Comparison of ENCODE assay signal across 8 mouse cellular contexts in genomic region chr15:60822803-60823619, GRCm38 (mm10). TPM values are rescaled to one million over a fixed set of nuclear protein-coding genes. Genes with fewer than 3 reads are reported as not detected.
DNase-seq lines count a peak whose midpoint lies in the region; ATAC-seq and TF ChIP-seq lines count a peak whose summit lies in the region.

No protein-coding gene starts in this region.

- peak overlapping the region; percentile 99 for H3K4me2 ChIP-seq in hindbrain, embryonic 11.5 days (replicated peaks; ENCODE audit: low read depth, low read length)
- peak overlapping the region; percentile 98 for H3K4me2 ChIP-seq in lung, postnatal 0 days (replicated peaks; ENCODE audit: low read depth, low read length)

- H3K9ac ChIP-seq in hindbrain, embryonic 11.5 days (ENCODE audit: low read depth, low read length), result peak overlapping the region; percentile 61
- H3K9ac ChIP-seq in lung, postnatal 0 days (replicated peaks; ENCODE audit: low read depth), result peak overlapping the region; percentile 80

- H3K4me3 ChIP-seq in hindbrain, embryonic 11.5 days (ENCODE audit: low read depth, low read length), result peak overlapping the region; percentile 65
- peak overlapping the region; percentile 84 for H3K4me3 ChIP-seq in lung, postnatal 0 days (ENCODE audit: low read depth, low read length)

- no peaks in the 10 kb centered on the region for H3K9me3 ChIP-seq in hindbrain, embryonic 11.5 days (ENCODE audit: control insufficient read depth, low read length)
- H3K9me3 ChIP-seq in lung, postnatal 0 days (ENCODE audit: low read length), result no peaks in the 10 kb centered on the region

- peak overlapping the region; percentile 62; the same call in 1 of the 2 replicates for H3K27ac ChIP-seq in hindbrain, embryonic 11.5 days (ENCODE audit: low read depth, low read length)
- peak overlapping the region; percentile 96 for H3K27ac ChIP-seq in lung, postnatal 0 days (ENCODE audit: low read length)

- H3K27me3 ChIP-seq in hindbrain, embryonic 11.5 days (ENCODE audit: control insufficient read depth, insufficient read depth, low read length), result no peaks in the 10 kb centered on the region
- H3K27me3 ChIP-seq in lung, postnatal 0 days (replicated peaks; ENCODE audit: insufficient read depth, low read length), result no peaks in the 10 kb centered on the region

- TF ChIP-seq EP300 in lung, postnatal 0 days (IDR thresholded peaks at IDR 0.05), result no peak

- peak; percentile 70 for TF ChIP-seq CTCF in lung, postnatal 0 days (IDR thresholded peaks at IDR 0.05)

- whole genome bisulfite sequencing in hindbrain, embryonic 11.5 days, result under 1% methylated on average over 68 of the region's 68 CpGs
- 1% methylated on average over 64 of the region's 68 CpGs for WGBS in lung, postnatal 0 days

- DNase-seq in ES-CJ7 (ENCODE audit: low read depth, low spot score), result peak; percentile 70
- peak; percentile 41 for DNase-seq in cerebellum, adult 9-10 months
- DNase-seq in frontal cortex, postnatal 10 days (ENCODE audit: low spot score in 2 of 2), result peak; percentile 61 to 76
- peak; percentile 83 for DNase-seq in hindbrain, embryonic 11.5 days (ENCODE audit: low spot score)
- peak; percentile 78 to 83 for DNase-seq in layer of hippocampus, postnatal 14 days (ENCODE audit: low spot score in 2 of 2)
- peak; percentile 78 for DNase-seq in lung, postnatal 0 days (ENCODE audit: low spot score)
- DNase-seq in ovary, adult 18-20 months (ENCODE audit: low spot score), result peak; percentile 65
- DNase-seq in thymus, postnatal 0 days (ENCODE audit: low spot score), result peak; percentile 60

- peak; percentile 85 for ATAC-seq in hindbrain, embryonic 11.5 days (ENCODE audit: low FRiP score)
- ATAC-seq in lung, postnatal 0 days, result peak; percentile 52

- 0 out of 2 replicates have a peak, but pooled peaks cover 2% of the 10 kb centered on the region for H3K4me1 ChIP-seq in hindbrain, embryonic 11.5 days (replicated peaks; ENCODE audit: control insufficient read depth, insufficient read depth, low read length)
- no peaks in the 10 kb centered on the region for H3K4me1 ChIP-seq in lung, postnatal 0 days (ENCODE audit: insufficient read depth, low read depth, low read length)

- no peaks in the 10 kb centered on the region for H3K36me3 ChIP-seq in hindbrain, embryonic 11.5 days (ENCODE audit: control insufficient read depth, insufficient read depth, low read length)
- no peaks in the 10 kb centered on the region for H3K36me3 ChIP-seq in lung, postnatal 0 days (ENCODE audit: insufficient read depth, low read length)

RNA-seq across cellular contexts. Expression of gene Fam84b, which starts 30.6 kb away (rescaled TPM):
- 11.8 and 15.8 TPM in 2 replicates for polyA plus RNA-seq in hindbrain, embryonic 11.5 days (2014; fragmentation: Nextera tagmentation; extraction: Ambion mirVana)
- 10 to 100 TPM; 10.8 to 14.9 TPM for total RNA-seq in layer of hippocampus, postnatal 14 days (2021)
- polyA plus RNA-seq in lung, postnatal 0 days (2015; fragmentation: Nextera tagmentation; extraction: Ambion mirVana), result 39.0 and 45.9 TPM in 2 replicates
- polyA plus RNA-seq in thymus, postnatal 0 days (2015; fragmentation: Nextera tagmentation; extraction: Ambion mirVana), result 3.8 and 4.2 TPM in 2 replicates

Comparison
In these comparisons a context has a peak if more than half of its experiments do, and no peak if none do; other contexts are left out.
1. Peak in every context shown above with its lines: DNase-seq, ATAC-seq, H3K4me3 ChIP-seq and H3K27ac ChIP-seq.